Mouse (Mus musculus) midbrain, embryonic 16.5 days (tissue): ENCODE data around the gene Syngr2. TPM values are rescaled to one million over a fixed set of nuclear protein-coding genes. Genes with fewer than 3 reads are reported as not detected.
"Not testable (repeated sequence)": the region's sequence is repeated elsewhere in the genome, so short reads cannot be mapped to it uniquely, and the experiment has no call there.

Source experiments
- ATAC-seq: fragments of 200-750 bp; cut with Nextera tagmentation; 2 replicates; pipeline ENCODE4 v1.8.0; 2017; ENCODE audit warnings: moderate TSS enrichment
- H3K27ac ChIP-seq: fragments of 300-500 bp; sonication (generic); 2 replicates; pipeline ENCODE4 v1.5.1; 2014; ENCODE audit warnings: mild to moderate bottlenecking, low read length, mixed read lengths
- H3K27me3 ChIP-seq: fragments of 300-500 bp; sonication (generic); 2 replicates; pipeline ENCODE4 v1.6.1; 2014; ENCODE audit warnings: low read depth, low read length, mixed read lengths; ENCODE audit not compliant: control insufficient read depth, insufficient read depth
- H3K36me3 ChIP-seq: fragments of 300-500 bp; sonication (generic); 2 replicates; pipeline ENCODE4 v1.6.1; 2014; ENCODE audit warnings: mild to moderate bottlenecking, low read length, moderate library complexity, mixed read lengths; ENCODE audit not compliant: control insufficient read depth, insufficient read depth
- H3K4me1 ChIP-seq: fragments of 300-500 bp; sonication (generic); 2 replicates; pipeline ENCODE4 v1.6.1; 2014; ENCODE audit warnings: mild to moderate bottlenecking, low read length, mixed read lengths; ENCODE audit not compliant: control insufficient read depth, insufficient read depth
- H3K4me2 ChIP-seq: fragments of 300-500 bp; sonication (generic); 2 replicates; pipeline ENCODE4 v1.6.1; 2014; ENCODE audit warnings: mild to moderate bottlenecking, low read length, mixed read lengths
- H3K4me3 ChIP-seq: fragments of 300-500 bp; sonication (generic); 2 replicates; pipeline ENCODE4 v1.5.1; 2014; ENCODE audit warnings: low read depth, mild to moderate bottlenecking, low read length, moderate library complexity, mixed read lengths
- H3K9ac ChIP-seq: fragments of 300-500 bp; sonication (generic); 2 replicates; pipeline ENCODE4 v1.6.1; 2014; ENCODE audit warnings: low read depth, low read length, mixed read lengths
- H3K9me3 ChIP-seq: fragments of 300-500 bp; sonication (generic); replicated peaks from 2 replicates; pipeline ENCODE4 v1.6.1; 2014; ENCODE audit warnings: mild to moderate bottlenecking, low read length, mixed read lengths; ENCODE audit not compliant: control insufficient read depth, poor library complexity, severe bottlenecking
- WGBS: fragments of 180-500 bp; shearing (Covaris S2); extraction: QIAGEN DNeasy Blood & Tissue Kit; methylation state at CpG from one replicate; pipeline ENCODE4 v1.1.7; 2014; 5-methylcytosine and 5-hydroxymethylcytosine counted together
- polyA plus RNA-seq: library from polyadenylated mRNA; unstranded; fragments of >200 nt; fragmentation: Nextera tagmentation; extraction: Ambion mirVana; gene quantifications from 2 replicates; pipeline ENCODE4 v1.2.1, GENCODE M21; 2015

Syngr2 gene
- polyA plus RNA-seq, 1 experiment from 2014 or later, result 13.8 TPM

GRCm38 (mm10) chr11:117815850-117816249, 6.4 kb downstream of the Syngr2 start:
- not testable (repeated sequence) for H3K4me3 ChIP-seq, H3K36me3 ChIP-seq, H3K9me3 ChIP-seq, H3K4me2 ChIP-seq, H3K27ac ChIP-seq, H3K4me1 ChIP-seq, ATAC-seq, H3K9ac ChIP-seq, H3K27me3 ChIP-seq
- WGBS, result 86% methylated on average over 9 of the region's 9 CpGs

- H3K4me2 ChIP-seq, result no peak overlapping the region
- no peak for ATAC-seq
- 88% methylated on average over 13 of the region's 13 CpGs for WGBS
Measured at GRCm38 (mm10) chr11:117816389-117816996, 7.0 kb downstream of the Syngr2 start.

DNA sequence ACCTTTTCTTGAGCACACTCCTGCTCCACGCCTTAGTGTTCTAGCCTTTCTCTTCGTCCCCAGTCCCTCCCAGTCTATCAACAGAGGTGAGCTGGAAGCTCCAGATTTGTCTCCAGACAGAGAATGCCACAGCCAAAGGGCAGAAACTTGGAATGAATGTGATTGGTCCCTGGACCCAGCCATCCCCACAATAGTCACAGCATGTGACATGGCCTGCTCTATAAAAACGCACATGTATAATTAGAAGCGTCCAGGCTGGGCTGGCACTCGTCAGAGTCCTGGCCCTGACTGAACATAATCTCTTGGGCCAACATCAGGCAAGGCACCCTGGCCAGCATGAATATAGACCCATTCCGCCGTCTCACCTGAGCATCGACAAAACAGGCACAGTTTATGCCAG, 9.6 kb downstream of the Syngr2 start:
- 53% methylated on average over 8 of the region's 8 CpGs for WGBS
- no peak for ATAC-seq
- Histone ChIP-seq H3K27me3 (no peaks in the 10 kb centered on the region), H3K4me1 (peaks cover 5% of the 10 kb centered on the region), H3K9ac (no peak overlapping the region), H3K4me2 (no peak overlapping the region), H3K36me3 (no peaks in the 10 kb centered on the region), H3K4me3 (no peak overlapping the region), H3K9me3 (no peaks in the 10 kb centered on the region), H3K27ac (no peak overlapping the region)

More at GRCm38 (mm10) chr11:117816389-117816996, 7.0 kb downstream of the Syngr2 start:
- H3K9ac ChIP-seq, result no peak overlapping the region
- H3K36me3 ChIP-seq, result no peaks in the 10 kb centered on the region
- peaks cover 3% of the 10 kb centered on the region; the same call in 1 of the 2 replicates for H3K4me1 ChIP-seq
- no peaks in the 10 kb centered on the region for H3K9me3 ChIP-seq
- H3K4me3 ChIP-seq, result no peak overlapping the region
- H3K27ac ChIP-seq, result no peak overlapping the region
- no peaks in the 10 kb centered on the region for H3K27me3 ChIP-seq

DNA sequence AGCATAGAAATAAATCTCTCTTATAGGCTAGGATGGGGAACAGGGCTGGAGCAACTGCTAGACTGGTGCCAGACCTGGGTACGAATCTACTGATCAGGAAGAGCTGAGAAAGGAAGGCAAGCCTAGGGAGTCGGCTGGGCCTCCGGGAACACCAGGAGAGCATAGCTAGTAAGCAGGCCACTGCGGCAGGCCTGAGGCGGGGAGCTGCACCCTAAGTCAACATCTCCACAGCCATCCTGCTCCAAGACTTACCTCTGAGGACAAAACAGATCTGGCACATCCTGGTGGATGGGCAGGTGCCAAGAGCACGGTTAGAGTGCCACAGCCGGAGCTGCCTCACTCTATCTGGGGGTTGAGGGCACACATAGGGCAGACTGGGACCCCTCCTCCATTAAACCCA, 10.7 kb downstream of the Syngr2 start:
- Histone ChIP-seq H3K27me3 (no peaks in the 10 kb centered on the region), H3K9me3 (no peaks in the 10 kb centered on the region), H3K4me1 (peaks cover 13% of the 10 kb centered on the region), H3K4me3 (no peak overlapping the region), H3K36me3 (no peaks in the 10 kb centered on the region), H3K9ac (no peak overlapping the region), H3K27ac (no peak overlapping the region), H3K4me2 (no peak overlapping the region)
- 94% methylated on average over 7 of the region's 7 CpGs for WGBS
- no peak for ATAC-seq

DNA sequence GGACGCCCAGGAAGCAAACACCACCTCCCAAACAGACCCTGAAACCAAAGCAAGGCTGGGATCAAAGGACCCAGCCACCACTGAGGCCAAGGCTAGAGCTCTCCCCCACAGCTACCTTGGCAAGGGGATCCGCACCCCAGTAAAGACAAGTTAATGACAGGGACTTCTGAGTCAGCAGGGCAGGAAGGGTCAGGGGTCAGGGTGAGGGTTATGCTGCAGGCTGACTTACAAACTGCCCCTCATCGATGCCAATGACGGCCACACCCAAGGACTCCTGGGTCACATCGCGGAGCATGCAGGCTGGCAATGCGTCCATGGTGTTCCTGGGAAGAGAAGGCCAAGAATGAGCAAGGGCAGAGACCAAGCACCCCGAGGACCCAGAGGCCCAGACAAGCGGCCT, 12.4 kb downstream of the Syngr2 start:
- no peaks in the 10 kb centered on the region for H3K36me3 ChIP-seq
- no peak overlapping the region for H3K4me3 ChIP-seq
- H3K9me3 ChIP-seq, result no peaks in the 10 kb centered on the region
- H3K4me1 ChIP-seq, result peaks cover 23% of the 10 kb centered on the region
- no peak overlapping the region for H3K27ac ChIP-seq
- no peaks in the 10 kb centered on the region for H3K27me3 ChIP-seq
- WGBS, result 92% methylated on average over 9 of the region's 9 CpGs
- H3K4me2 ChIP-seq, result no peak overlapping the region
- H3K9ac ChIP-seq, result no peak overlapping the region
- ATAC-seq, result no peak

GRCm38 (mm10) chr11:117822728-117823241, 13.3 kb downstream of the Syngr2 start:
- Histone ChIP-seq H3K27ac (no peak overlapping the region), H3K4me2 (no peak overlapping the region), H3K9me3 (no peaks in the 10 kb centered on the region), H3K4me3 (no peak overlapping the region), H3K4me1 (peaks cover 23% of the 10 kb centered on the region), H3K36me3 (no peaks in the 10 kb centered on the region), H3K27me3 (no peaks in the 10 kb centered on the region), H3K9ac (no peak overlapping the region)
- 86% methylated on average over 7 of the region's 7 CpGs for WGBS
- no peak for ATAC-seq

DNA sequence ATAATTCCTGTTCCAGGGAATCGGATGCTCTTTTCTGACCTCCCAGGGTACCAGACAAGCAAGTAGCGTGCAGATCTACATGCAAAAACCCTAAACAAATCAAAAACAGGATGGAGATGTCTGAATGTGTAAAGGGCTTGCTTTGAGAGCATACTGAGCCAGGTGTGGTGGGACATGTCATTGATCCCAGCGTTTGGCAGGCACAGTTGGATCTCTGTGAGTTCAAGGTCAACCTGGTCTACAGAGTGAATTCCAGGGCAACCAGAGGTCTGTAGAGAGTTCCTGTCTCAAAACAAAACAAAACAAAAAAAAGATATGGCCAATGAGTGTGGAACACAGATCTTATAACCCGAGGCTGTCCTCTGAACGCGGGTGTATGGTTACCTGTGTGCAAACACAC, 13.9 kb downstream of the Syngr2 start:
- Histone ChIP-seq H3K27me3 (no peaks in the 10 kb centered on the region), H3K27ac (no peak overlapping the region), H3K9ac (no peak overlapping the region), H3K4me2 (no peak overlapping the region), H3K9me3 (no peaks in the 10 kb centered on the region), H3K4me3 (no peak overlapping the region), H3K36me3 (no peaks in the 10 kb centered on the region), H3K4me1 (peaks cover 23% of the 10 kb centered on the region)
- 94% methylated on average over 6 of the region's 6 CpGs for WGBS
- no peak for ATAC-seq

- H3K9me3 ChIP-seq, result no peaks in the 10 kb centered on the region
- no peak overlapping the region for H3K9ac ChIP-seq
- H3K36me3 ChIP-seq, result no peaks in the 10 kb centered on the region
- H3K27me3 ChIP-seq, result no peaks in the 10 kb centered on the region
- WGBS, result 17% methylated on average over 23 of the region's 23 CpGs
- H3K4me3 ChIP-seq, result peak overlapping the region; percentile 15; the same call in 1 of the 2 replicates
- peaks cover 19% of the 10 kb centered on the region for H3K4me1 ChIP-seq
- peak overlapping the region; percentile 79 for H3K4me2 ChIP-seq
- no peak overlapping the region for H3K27ac ChIP-seq
- peak; percentile 76 for ATAC-seq
Measured at GRCm38 (mm10) chr11:117824060-117824969, 14.8 kb downstream of the Syngr2 start.
